Mouse (Mus musculus): Measurements from ENCODE around the gene Olfr659.

Olfr659 gene

GRCm38 (mm10) chr7:104666453-104666852, at the start of gene Olfr659:
Gene Olfr659 (plus strand): TSS chr7:104666753.
- DNase-seq (ENCODE audit: low spot score), result no peak

- DNase-seq (ENCODE audit: low spot score), result no peak
Observed at GRCm38 (mm10) chr7:104624494-104624893, 42.1 kb upstream of the Olfr659 start, which contains the start of gene Olfr657. Gene Olfr657 (plus strand): TSS chr7:104624794.

- peak; percentile 19 for DNase-seq (ENCODE audit: low spot score)
Observed at GRCm38 (mm10) chr7:104646841-104647482, 19.6 kb upstream of the Olfr659 start, which contains the start of gene Olfr658. Gene Olfr658 (minus strand): TSS chr7:104647305.

GRCm38 (mm10) chr7:104686201-104686600, 19.6 kb downstream of the Olfr659 start, which contains the start of gene Olfr661:
Gene Olfr661 (plus strand): TSS chr7:104686501.
- no peak for DNase-seq (ENCODE audit: low spot score)
